Mouse (Mus musculus) ES-E14 (cell line): ENCODE data around the gene Erc1. TPM values are rescaled to one million over a fixed set of nuclear protein-coding genes. Genes with fewer than 3 reads are reported as not detected.
A peak's percentile ranks its signal among the peaks of the same experiment; 100 is the strongest.

ENCODE experiments used
- DNase-seq: peaks from one replicate; pipeline ENCODE4 v3.0.0-alpha.2; 2013; ENCODE audit warnings: low read depth, low spot score
- H3K27ac ChIP-seq: 2 replicates; pipeline ENCODE4 v1.5.1; 2012; ENCODE audit warnings: low read depth, mild to moderate bottlenecking, low read length, moderate library complexity, mixed read lengths; ENCODE audit not compliant: poor library complexity, insufficient read depth, severe bottlenecking
- H3K36me3 ChIP-seq: 2 replicates; pipeline ENCODE4 v1.6.1; 2012; ENCODE audit warnings: mild to moderate bottlenecking, low read length, moderate library complexity, mixed read lengths; ENCODE audit not compliant: control insufficient read depth, poor library complexity, insufficient read depth, severe bottlenecking
- H3K4me1 ChIP-seq, 2 experiments: fragments of 150-350 bp in 1 of 2; sonication (generic) in 1 of 2; 2 replicates each; pipeline ENCODE4 v1.6.1; 2012; ENCODE audit warnings: low read length in 2 of 2, mild to moderate bottlenecking in 1 of 2, mixed read lengths in 1 of 2; ENCODE audit not compliant: control insufficient read depth in 2 of 2, insufficient read depth in 2 of 2, poor library complexity in 1 of 2
- H3K4me3 ChIP-seq, 2 experiments: fragments of 150-350 bp in 1 of 2; sonication (generic) in 1 of 2; 2 replicates each; pipeline ENCODE4 v1.5.1; 2012; ENCODE audit warnings: low read length in 2 of 2, low read depth in 1 of 2, mild to moderate bottlenecking in 1 of 2, mixed read lengths in 1 of 2; ENCODE audit not compliant: insufficient read depth in 1 of 2, poor library complexity in 1 of 2, severe bottlenecking in 1 of 2
- H3K9ac ChIP-seq: 2 replicates; pipeline ENCODE4 v1.6.1; 2012; ENCODE audit warnings: low read depth, mild to moderate bottlenecking, low read length, mixed read lengths; ENCODE audit not compliant: poor library complexity, insufficient read depth, severe bottlenecking
- H3K9me3 ChIP-seq: fragments of 150-350 bp; sonication (generic); 2 replicates; pipeline ENCODE4 v1.6.1; 2012; ENCODE audit warnings: low read depth, mild to moderate bottlenecking, low read length; ENCODE audit not compliant: control insufficient read depth, insufficient read depth
- CHD2 ChIP-seq: IDR thresholded peaks from 2 replicates; pipeline ENCODE4 v1.6.1; 2014; ENCODE audit warnings: mild to moderate bottlenecking, low read depth, low read length, inconsistent platforms
- HCFC1 ChIP-seq: IDR thresholded peaks from 2 replicates; pipeline ENCODE4 v1.6.1; 2012; ENCODE audit warnings: low read length, inconsistent platforms, borderline replicate concordance; ENCODE audit not compliant: insufficient read depth
- MAFK ChIP-seq: IDR thresholded peaks from 2 replicates; pipeline ENCODE4 v1.6.1; 2014; ENCODE audit warnings: mild to moderate bottlenecking, low read depth, low read length, inconsistent platforms; ENCODE audit not compliant: insufficient read depth
- ZC3H11A ChIP-seq: IDR thresholded peaks from 2 replicates; pipeline ENCODE4 v1.6.1; 2012; ENCODE audit warnings: low read depth, mild to moderate bottlenecking, inconsistent platforms, low read length, borderline replicate concordance
- ZNF384 ChIP-seq: IDR thresholded peaks from 2 replicates; pipeline ENCODE4 v1.6.1; 2012; ENCODE audit warnings: low read depth, low read length, inconsistent platforms
- in situ Hi-C, 2 experiments: fragments of 600-800 bp; cut with MboI; formaldehyde crosslinking; loops; one replicate each; pipeline ENCODE4 v1.15.1; 2025; ENCODE audit warnings: low sequenced_read_pairs in 2 of 2, inconsistent platforms in 1 of 2; ENCODE audit not compliant: unreplicated experiment in 2 of 2
- total RNA-seq: library from RNA; depleted of rRNA; stranded (reverse); fragments of 300-350 nt; gene quantifications from 2 replicates; pipeline ENCODE4 v1.2.3, GENCODE M21; 2012

Erc1 gene
- total RNA-seq, 1 experiment, result 16.5 TPM

DNA sequence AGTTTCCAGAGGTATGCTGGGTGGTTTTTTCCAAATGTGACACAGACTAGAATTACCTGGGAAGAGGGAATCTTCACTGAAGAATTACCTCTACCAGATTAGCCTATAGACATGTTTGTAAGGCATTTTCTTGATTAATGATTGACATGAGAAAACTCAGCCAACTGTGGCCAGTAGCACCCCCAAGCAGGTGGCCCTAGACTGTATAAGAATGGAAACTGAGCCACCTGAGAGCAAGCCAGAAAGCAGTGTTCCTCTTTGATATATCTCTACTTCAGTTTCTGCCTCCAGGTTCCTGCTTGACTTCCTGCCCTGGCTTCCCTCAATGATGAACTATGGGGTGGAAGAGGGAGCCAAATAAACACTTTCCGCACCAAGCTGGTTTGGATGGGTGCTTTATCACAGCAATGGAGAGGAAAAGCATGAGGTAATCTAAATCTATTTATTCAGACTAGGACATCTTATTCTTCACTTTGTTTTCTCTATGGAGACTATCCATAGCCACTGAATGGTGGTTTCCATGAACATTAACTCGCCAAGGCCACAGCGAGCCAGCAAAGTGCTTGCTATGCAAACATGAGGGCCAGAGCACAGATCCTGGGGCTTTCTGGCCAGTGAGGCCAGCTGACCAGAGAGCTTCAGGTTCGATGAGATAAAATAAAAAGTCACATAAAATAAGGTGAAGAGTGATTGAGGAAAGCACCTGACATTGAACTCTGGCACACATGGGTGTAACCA is 109.2 kb downstream of the Erc1 start:
- H3K36me3 ChIP-seq, result peaks cover 3% of the 10 kb centered on the region; the same call in 1 of the 2 replicates

DNA sequence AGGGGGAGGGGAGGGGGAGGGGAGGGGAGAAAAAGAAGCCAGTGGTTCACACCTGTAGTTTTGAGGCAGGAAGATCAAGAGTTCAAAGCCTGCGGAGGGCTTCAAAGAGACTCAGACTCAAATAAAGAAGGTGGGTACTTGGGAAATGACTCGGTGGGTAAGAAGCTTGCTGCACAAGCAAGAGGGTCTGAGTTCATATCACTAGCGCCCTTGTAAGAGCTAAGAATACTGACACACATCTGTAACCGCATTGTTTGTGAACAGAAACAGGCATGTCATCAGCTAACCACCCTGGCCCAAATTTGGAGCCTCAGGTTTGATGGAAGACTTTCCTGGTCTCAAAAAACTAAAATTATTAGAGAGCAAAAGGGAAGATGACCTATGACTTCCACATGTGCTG is 110.3 kb downstream of the Erc1 start:
- no peaks in the 10 kb centered on the region for H3K4me1 ChIP-seq
- no peaks in the 10 kb centered on the region for H3K36me3 ChIP-seq
- no peaks in the 10 kb centered on the region for H3K9me3 ChIP-seq
- in situ Hi-C loops, result no loop called here
- no peak for TF ChIP-seq HCFC1
- TF ChIP-seq ZNF384, result no peak
- TF ChIP-seq ZC3H11A, result no peak
- no peak for TF ChIP-seq MAFK
- TF ChIP-seq CHD2, result no peak
- H3K4me3 ChIP-seq, result no peak overlapping the region
- DNase-seq, result no peak
- H3K9ac ChIP-seq, result no peak overlapping the region
- no peak overlapping the region for H3K27ac ChIP-seq

More for the DNA sequence above, 109.2 kb downstream of the Erc1 start:
- in situ Hi-C loops, result no loop called here
- Histone ChIP-seq H3K27ac (no peak overlapping the region), H3K9me3 (no peaks in the 10 kb centered on the region), H3K4me3 (no peak overlapping the region), H3K4me1 (no peaks in the 10 kb centered on the region), H3K9ac (no peak overlapping the region)
- TF ChIP-seq ZNF384 (no peak), HCFC1 (no peak), ZC3H11A (no peak), CHD2 (no peak), MAFK (no peak)
- no peak for DNase-seq

DNA sequence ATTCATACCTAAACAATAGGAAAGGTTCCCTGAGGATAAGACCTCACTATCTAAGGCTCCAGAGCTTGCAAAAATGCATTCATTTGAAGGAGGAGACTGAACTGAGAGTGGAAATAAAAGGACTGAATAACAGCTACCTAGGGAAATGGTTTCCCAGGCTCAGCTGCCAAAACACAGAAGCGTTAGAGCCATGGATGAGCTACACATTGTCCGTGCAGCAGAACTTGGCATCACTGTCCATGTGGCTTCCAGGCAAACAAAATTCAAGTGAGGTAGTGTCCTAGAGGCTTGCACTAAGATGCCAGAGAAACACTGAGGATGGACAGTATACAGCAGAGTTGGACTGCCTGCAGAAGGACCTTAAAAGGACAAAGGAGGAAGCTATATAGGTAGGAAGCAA is 112.0 kb downstream of the Erc1 start:
- no peaks in the 10 kb centered on the region for H3K36me3 ChIP-seq
- no peak overlapping the region for H3K9ac ChIP-seq
- H3K4me3 ChIP-seq, result no peak overlapping the region
- H3K4me1 ChIP-seq, result no peaks in the 10 kb centered on the region
- no peak for DNase-seq
- no peak overlapping the region for H3K27ac ChIP-seq
- TF ChIP-seq HCFC1 (no peak), ZNF384 (no peak), ZC3H11A (no peak), MAFK (no peak), CHD2 (no peak)
- in situ Hi-C loops, result no loop called here
- no peaks in the 10 kb centered on the region for H3K9me3 ChIP-seq

DNA sequence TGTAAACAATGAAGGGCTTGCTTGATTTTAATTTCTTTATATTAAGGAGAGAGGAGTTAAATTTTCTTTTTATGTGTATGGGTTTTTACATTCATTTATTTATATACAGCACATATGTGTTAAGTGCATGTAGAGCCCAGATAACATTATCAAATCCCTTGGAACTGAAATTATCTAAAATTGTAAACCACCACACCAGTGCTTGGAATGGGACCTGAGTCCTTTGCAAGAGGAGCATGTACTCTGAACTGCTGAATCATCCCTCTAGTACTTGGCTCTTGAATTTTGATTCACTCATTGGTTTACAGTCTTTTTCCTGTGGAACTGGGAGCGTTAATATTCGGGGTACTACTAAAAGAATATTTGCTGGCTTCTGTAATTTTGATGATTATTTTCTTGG is 116.8 kb downstream of the Erc1 start:
- Histone ChIP-seq H3K4me1 (no peaks in the 10 kb centered on the region), H3K36me3 (no peaks in the 10 kb centered on the region), H3K9me3 (no peaks in the 10 kb centered on the region), H3K27ac (no peak overlapping the region), H3K9ac (no peak overlapping the region), H3K4me3 (no peak overlapping the region)
- in situ Hi-C loops, result no loop called here
- DNase-seq, result no peak
- TF ChIP-seq ZNF384, result no peak
- no peak for TF ChIP-seq CHD2
- TF ChIP-seq MAFK, result no peak
- no peak for TF ChIP-seq ZC3H11A
- TF ChIP-seq HCFC1, result no peak

DNA sequence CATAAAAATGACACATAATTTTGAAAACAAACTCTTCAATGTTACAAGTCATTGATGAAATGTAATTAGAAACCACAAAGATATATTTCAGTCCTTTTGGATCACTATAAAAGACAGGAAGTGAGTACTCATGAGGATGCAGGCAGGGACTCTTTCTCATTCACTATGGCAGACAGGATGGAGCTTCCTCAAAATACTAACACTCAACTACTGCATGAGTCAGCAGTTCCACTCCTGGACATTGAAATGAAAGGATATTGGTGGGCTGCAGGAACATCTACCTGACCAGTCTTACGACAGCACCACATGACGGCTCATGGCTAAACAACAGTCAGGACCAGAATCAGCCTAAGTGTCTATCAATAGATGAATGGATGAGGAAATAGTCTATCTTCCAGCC is 132.7 kb downstream of the Erc1 start:
- H3K27ac ChIP-seq, result no peak overlapping the region
- H3K4me1 ChIP-seq, result peaks cover 0 to 1% of the 10 kb centered on the region in 2 experiments; a peak in 1 of 4 replicates
- DNase-seq, result no peak
- H3K9ac ChIP-seq, result no peak overlapping the region
- in situ Hi-C loops, result no loop called here
- no peak overlapping the region for H3K4me3 ChIP-seq
- H3K9me3 ChIP-seq, result no peaks in the 10 kb centered on the region
- 0 out of 2 replicates have a peak, but pooled peaks cover 2% of the 10 kb centered on the region for H3K36me3 ChIP-seq
- no peak for TF ChIP-seq CHD2
- 0 out of 2 replicates have a peak, but pooled peaks have one; percentile 32 for TF ChIP-seq MAFK
